Mouse (Mus musculus) bone marrow macrophage, adult 2 months (primary cell): ENCODE data around the gene Tas2r143.

ENCODE experiments used
- CTCF ChIP-seq: IDR thresholded peaks from 2 replicates; pipeline ENCODE4 v1.5.1; 2012; ENCODE audit warnings: low read depth, mild to moderate bottlenecking, low read length, moderate library complexity
- POLR2A ChIP-seq: IDR thresholded peaks from 2 replicates; pipeline ENCODE4 v1.6.1; 2012; ENCODE audit warnings: mild to moderate bottlenecking, low read depth, low read length, borderline replicate concordance

DNA sequence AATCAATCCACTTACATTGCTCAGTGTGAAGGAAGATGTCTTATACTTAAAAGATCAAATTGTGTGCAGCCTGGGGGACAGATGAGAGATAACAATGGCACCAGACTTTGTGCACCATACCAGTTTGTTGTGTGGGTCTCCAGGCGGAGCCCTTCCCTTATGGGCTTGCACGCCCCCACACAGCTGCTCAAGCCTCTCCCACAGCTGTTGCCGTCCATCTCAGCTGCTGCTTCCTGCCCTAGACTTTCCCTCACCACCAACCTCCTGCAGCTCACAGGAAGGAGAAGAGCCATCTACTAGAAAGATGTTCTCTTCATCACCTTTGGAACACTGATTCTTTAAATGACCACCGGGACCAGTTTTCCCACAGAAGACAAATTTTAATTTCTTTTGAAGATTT, 14.4 kb upstream of the Tas2r143 start:
- no peak for TF ChIP-seq CTCF
- TF ChIP-seq POLR2A: no peak
